Comparison of ENCODE assay signal across 17 mouse cellular contexts in the genomic region with DNA sequence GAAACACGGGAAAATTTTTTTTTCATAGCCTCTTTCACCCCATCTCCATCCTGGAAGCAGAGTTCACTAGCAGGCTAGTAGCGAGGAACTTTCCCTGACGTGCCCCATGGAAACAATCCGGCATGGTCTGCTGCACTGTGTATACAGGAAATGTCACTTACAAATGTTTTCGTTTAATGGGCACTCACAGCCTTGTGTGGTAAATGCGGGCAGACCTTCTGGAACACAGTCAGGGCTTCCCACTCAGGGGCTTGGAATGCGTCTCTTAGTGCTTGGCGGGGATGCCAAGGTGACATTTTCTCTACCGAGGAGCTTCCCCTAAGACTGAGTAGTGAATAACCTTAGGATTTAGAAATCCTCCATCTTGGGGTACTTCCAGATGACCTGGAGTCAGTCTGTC.
DNase-seq lines count a peak whose midpoint lies in the region; ATAC-seq and TF ChIP-seq lines count a peak whose summit lies in the region.
"Had no signal": no experiment of that assay in that cellular context is flagged by ENCODE, and none has a peak within 500 bp of the region (broad histone marks: within the 10 kb centered on the region; RNA-seq: fewer than 3 reads in every experiment).

No protein-coding gene starts in this region.

- no peak overlapping the region for H3K4me3 ChIP-seq in limb, embryonic 14.5 days (replicated peaks; ENCODE audit: low read length)
- H3K4me3 ChIP-seq in limb, embryonic 10.5 days = no peak overlapping the region
- no peak overlapping the region for H3K4me3 ChIP-seq in stomach, embryonic 16.5 days (replicated peaks; ENCODE audit: low read length)
- H3K4me3 ChIP-seq in liver, embryonic 11.5 days (ENCODE audit: low read depth, low read length) = no peak overlapping the region
- H3K4me3 ChIP-seq: erythroblast, embryonic 14.5 days; heart, embryonic 15.5 days; hindbrain, embryonic 12.5 days; midbrain, embryonic 10.5 days; neural tube, embryonic 15.5 days had no signal

- WGBS in limb, embryonic 14.5 days = 54% methylated on average over 9 of the region's 9 CpGs
- 84% methylated on average over 9 of the region's 9 CpGs for whole genome bisulfite sequencing in limb, embryonic 10.5 days
- 47% methylated on average over 9 of the region's 9 CpGs for WGBS in stomach, embryonic 16.5 days
- 67% methylated on average over 9 of the region's 9 CpGs for WGBS in liver, embryonic 11.5 days

- TF ChIP-seq POLR2A in limb, embryonic 14.5 days (IDR thresholded peaks at IDR 0.05; ENCODE audit: borderline replicate concordance, extremely low read depth, insufficient read depth, insufficient read length) = no peak

- no peak overlapping the region for H3K4me2 ChIP-seq in limb, embryonic 14.5 days (replicated peaks; ENCODE audit: low read depth, low read length, severe bottlenecking)
- no peak overlapping the region for H3K4me2 ChIP-seq in stomach, embryonic 16.5 days (ENCODE audit: low read depth, low read length)
- no peak overlapping the region for H3K4me2 ChIP-seq in liver, embryonic 11.5 days
- H3K4me2 ChIP-seq: heart, embryonic 15.5 days; hindbrain, embryonic 12.5 days; neural tube, embryonic 15.5 days had no signal

- H3K4me1 ChIP-seq in limb, embryonic 14.5 days (ENCODE audit: control insufficient read depth, insufficient read depth, low read length) = no peaks in the 10 kb centered on the region
- H3K4me1 ChIP-seq in limb, embryonic 10.5 days = no peaks in the 10 kb centered on the region
- H3K4me1 ChIP-seq in stomach, embryonic 16.5 days (ENCODE audit: control insufficient read depth, insufficient read depth, low read length) = 0 out of 2 replicates have a peak, but pooled peaks cover 4% of the 10 kb centered on the region
- H3K4me1 ChIP-seq in liver, embryonic 11.5 days (replicated peaks; ENCODE audit: control insufficient read depth, insufficient read depth, low read length) = no peaks in the 10 kb centered on the region

- no peaks in the 10 kb centered on the region for H3K36me3 ChIP-seq in limb, embryonic 14.5 days (ENCODE audit: control insufficient read depth, insufficient read depth, low read length)
- no peaks in the 10 kb centered on the region for H3K36me3 ChIP-seq in limb, embryonic 10.5 days
- no peaks in the 10 kb centered on the region for H3K36me3 ChIP-seq in stomach, embryonic 16.5 days (ENCODE audit: control insufficient read depth, insufficient read depth, low read length)
- no peaks in the 10 kb centered on the region for H3K36me3 ChIP-seq in liver, embryonic 11.5 days (ENCODE audit: control insufficient read depth, insufficient read depth, low read length)
- H3K36me3 ChIP-seq: heart, embryonic 15.5 days; hindbrain, embryonic 12.5 days; midbrain, embryonic 10.5 days; neural tube, embryonic 15.5 days had no signal

- H3K9ac ChIP-seq in limb, embryonic 14.5 days (ENCODE audit: low read depth, low read length, severe bottlenecking) = no peak overlapping the region
- no peak overlapping the region for H3K9ac ChIP-seq in stomach, embryonic 16.5 days (ENCODE audit: low read length)
- H3K9ac ChIP-seq in liver, embryonic 11.5 days (ENCODE audit: low read depth, low read length) = no peak overlapping the region
- H3K9ac ChIP-seq: heart, embryonic 15.5 days; hindbrain, embryonic 12.5 days; liver, embryonic 14.5 days; neural tube, embryonic 15.5 days had no signal

- no peaks in the 10 kb centered on the region for H3K27me3 ChIP-seq in limb, embryonic 14.5 days (ENCODE audit: control insufficient read depth, insufficient read depth, low read length)
- no peaks in the 10 kb centered on the region for H3K27me3 ChIP-seq in limb, embryonic 10.5 days (ENCODE audit: low read depth, poor library complexity, severe bottlenecking)
- no peaks in the 10 kb centered on the region for H3K27me3 ChIP-seq in stomach, embryonic 16.5 days (ENCODE audit: control insufficient read depth, insufficient read depth, low read length)
- no peaks in the 10 kb centered on the region for H3K27me3 ChIP-seq in liver, embryonic 11.5 days (replicated peaks; ENCODE audit: control insufficient read depth, insufficient read depth, low read length)
- H3K27me3 ChIP-seq: heart, embryonic 15.5 days; hindbrain, embryonic 12.5 days; neural tube, embryonic 15.5 days had no signal

- peak; percentile 19 to 65 for DNase-seq in cerebellum, postnatal 14 days
- DNase-seq in cerebellum, adult 9-10 months = no peak
- DNase-seq in limb, embryonic 14.5 days (ENCODE audit: low spot score) = peak; percentile 25
- DNase-seq in limb, embryonic 10.5 days (ENCODE audit: low spot score) = no peak
- DNase-seq in kidney, postnatal 4 days = peak; percentile 32 to 55
- DNase-seq in liver, embryonic 11.5 days (ENCODE audit: low spot score) = no peak
- DNase-seq: adrenal gland, postnatal 25 days; gastrocnemius, postnatal 25 days; right cerebral cortex, adult 18-20 months had no signal

- no peak overlapping the region for H3K27ac ChIP-seq in limb, embryonic 14.5 days (replicated peaks; ENCODE audit: low read depth, low read length)
- no peak overlapping the region for H3K27ac ChIP-seq in limb, embryonic 10.5 days
- peak overlapping the region; percentile 44; the same call in 1 of the 2 replicates for H3K27ac ChIP-seq in stomach, embryonic 16.5 days (ENCODE audit: low read length)
- H3K27ac ChIP-seq in liver, embryonic 11.5 days (ENCODE audit: low read depth, low read length) = no peak overlapping the region
- H3K27ac ChIP-seq: heart, embryonic 15.5 days; hindbrain, embryonic 12.5 days; liver, embryonic 14.5 days; midbrain, embryonic 10.5 days; neural tube, embryonic 15.5 days had no signal

- no peak for ATAC-seq in limb, embryonic 14.5 days (ENCODE audit: low FRiP score, low read depth)
- peak; percentile 45; the same call in 1 of the 2 replicates for ATAC-seq in stomach, embryonic 16.5 days (ENCODE audit: insufficient read depth, low FRiP score)
- ATAC-seq in liver, embryonic 11.5 days (replicated peaks; ENCODE audit: low FRiP score) = no peak
- ATAC-seq in megakaryocyte-erythroid progenitor cell, adult 5-6 weeks (replicated peaks; ENCODE audit: low FRiP score, low TSS enrichment, poor library complexity, severe bottlenecking) = no peak

- no peaks in the 10 kb centered on the region for H3K9me3 ChIP-seq in limb, embryonic 14.5 days (ENCODE audit: control insufficient read depth, low read length)
- H3K9me3 ChIP-seq in limb, embryonic 10.5 days (replicated peaks) = no peaks in the 10 kb centered on the region
- no peaks in the 10 kb centered on the region for H3K9me3 ChIP-seq in stomach, embryonic 16.5 days (replicated peaks; ENCODE audit: control insufficient read depth, low read length)
- H3K9me3 ChIP-seq in liver, embryonic 11.5 days (ENCODE audit: control insufficient read depth, low read length) = no peaks in the 10 kb centered on the region
- H3K9me3 ChIP-seq: heart, embryonic 15.5 days; hindbrain, embryonic 12.5 days; midbrain, embryonic 10.5 days; neural tube, embryonic 15.5 days had no signal

Comparison
In these comparisons a context has a peak if more than half of its experiments do, and no peak if none do; other contexts are left out.
1. DNase-seq: peak in cerebellum, postnatal 14 days (2 of 2), limb, embryonic 14.5 days (single experiment) and kidney, postnatal 4 days (2 of 2); none in cerebellum, adult 9-10 months (single experiment), limb, embryonic 10.5 days (single experiment) and liver, embryonic 11.5 days (single experiment).